Mouse (Mus musculus) cerebellum, adult 2 months (tissue): ENCODE measurements at regions not wholly inside any gene's neighbourhood (a gene's known extent, or its start where the extent isn't known, plus 50 kb on each side); places are given as distances from the start of the nearest gene placed in this dataset.

ENCODE experiments used
- CTCF ChIP-seq: fragments of 200-500 bp; IDR thresholded peaks from 2 replicates; pipeline ENCODE4 v1.5.1; 2011; ENCODE audit warnings: low read depth, mild to moderate bottlenecking, control low read depth, low read length, moderate library complexity, borderline replicate concordance; ENCODE audit not compliant: insufficient read depth
- POLR2A ChIP-seq: fragments of 200-500 bp; IDR thresholded peaks from 2 replicates; pipeline ENCODE4 v1.6.1; 2011; ENCODE audit warnings: low read length, control low read depth, borderline replicate concordance; ENCODE audit not compliant: insufficient read depth

DNA sequence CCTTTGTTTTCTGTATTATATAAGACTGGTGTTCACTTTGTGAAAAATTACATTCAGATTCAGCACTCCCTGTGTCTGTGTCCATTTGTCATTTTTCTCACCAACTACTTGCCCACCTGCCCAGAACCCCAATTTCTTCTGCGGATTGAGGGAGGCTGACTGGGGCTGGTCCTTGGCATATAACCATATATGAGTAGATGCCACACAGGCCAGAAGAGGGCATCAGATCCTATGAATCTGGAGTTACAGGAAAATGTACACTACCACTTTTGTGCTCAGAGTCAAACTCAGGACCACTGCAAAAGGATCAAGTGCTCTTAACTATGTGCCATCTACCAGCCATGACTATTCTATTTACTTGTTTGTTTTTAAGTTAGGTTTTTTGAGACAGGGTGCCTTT lies 197.4 kb downstream of the Casp12 start:
- no peak for TF ChIP-seq CTCF
- no peak for TF ChIP-seq POLR2A
